Mouse (Mus musculus) bone marrow macrophage, adult 2 months (primary cell): ENCODE measurements around the gene Mfsd2a.

ENCODE experiments used
- CTCF ChIP-seq: IDR thresholded peaks from 2 replicates; pipeline ENCODE4 v1.5.1; 2012; ENCODE audit warnings: low read depth, mild to moderate bottlenecking, low read length, moderate library complexity
- POLR2A ChIP-seq: IDR thresholded peaks from 2 replicates; pipeline ENCODE4 v1.6.1; 2012; ENCODE audit warnings: mild to moderate bottlenecking, low read depth, low read length, borderline replicate concordance

DNA sequence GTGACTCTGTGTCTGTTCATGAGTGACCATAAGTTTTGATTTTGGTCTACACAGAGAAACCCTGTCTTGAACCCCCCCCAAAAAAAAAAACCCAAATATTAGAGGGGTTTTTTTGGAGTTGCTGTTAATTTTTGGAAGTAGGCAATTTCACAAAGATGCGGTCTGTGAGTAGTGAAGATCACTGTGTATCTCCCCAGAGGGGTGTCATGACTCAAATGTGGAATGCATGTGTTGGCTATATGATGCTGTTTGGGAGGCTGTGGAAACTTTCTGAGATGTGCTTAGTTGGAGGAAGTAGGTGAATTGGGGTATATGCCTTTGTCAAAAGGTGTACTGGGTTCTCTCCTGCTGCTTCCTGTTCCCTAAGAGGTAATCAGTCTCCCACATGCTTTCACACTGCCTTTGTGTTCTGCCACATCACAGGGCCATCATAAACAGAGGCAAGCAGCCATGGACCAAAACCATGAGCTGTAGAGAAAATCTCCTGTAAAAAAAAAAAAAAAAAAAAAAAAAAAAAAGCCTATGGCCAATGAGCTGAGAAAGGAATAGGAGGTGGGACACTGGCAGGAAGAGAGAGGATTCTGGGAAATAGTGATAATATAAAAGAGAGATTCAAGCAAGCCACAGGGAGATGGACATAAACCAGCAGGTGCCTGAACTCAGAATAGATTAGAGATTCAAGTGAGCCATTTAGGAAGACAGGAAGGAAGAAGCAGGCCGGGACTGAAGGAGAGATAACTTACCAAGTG is 21.8 kb downstream of the Mfsd2a start:
- TF ChIP-seq CTCF (no peak), POLR2A (no peak)
